Mouse (Mus musculus) C2C12 (cell line): ENCODE measurements around the gene Hps4. TPM values are rescaled to one million over a fixed set of nuclear protein-coding genes. Genes with fewer than 3 reads are reported as not detected.

Experiments used
- H3K27me3 ChIP-seq: one replicate; pipeline ENCODE4 v1.6.1; 2011; ENCODE audit not compliant: control insufficient read depth, insufficient read depth, insufficient read length
- H3K36me3 ChIP-seq: one replicate; pipeline ENCODE4 v1.6.1; 2011; ENCODE audit not compliant: control insufficient read depth, insufficient read depth
- H3K4me3 ChIP-seq: one replicate; pipeline ENCODE4 v1.5.1; 2011; ENCODE audit warnings: mild to moderate bottlenecking, control low read depth; ENCODE audit not compliant: poor library complexity, insufficient read depth, severe bottlenecking
- H3K79me2 ChIP-seq: one replicate; pipeline ENCODE4 v1.6.1; 2011; ENCODE audit not compliant: control insufficient read depth, insufficient read depth
- H3K79me3 ChIP-seq: one replicate; pipeline ENCODE4 v1.6.1; 2011; ENCODE audit warnings: low read depth, control low read depth
- H3ac ChIP-seq: one replicate; pipeline ENCODE3; 2011; ENCODE audit warnings: low read depth; ENCODE audit not compliant: control insufficient read depth, insufficient read length
- CEBPB ChIP-seq: IDR thresholded peaks from one replicate; pipeline ENCODE4 v1.6.1; 2011; ENCODE audit warnings: low read depth, mild to moderate bottlenecking, control low read depth, moderate library complexity
- CTCF ChIP-seq: IDR thresholded peaks from one replicate; pipeline ENCODE4 v1.5.1; 2011; ENCODE audit not compliant: control insufficient read depth, insufficient read depth, insufficient read length
- FOSL1 ChIP-seq: IDR thresholded peaks from one replicate; pipeline ENCODE4 v1.8.0; 2011; ENCODE audit warnings: mild to moderate bottlenecking, low read length; ENCODE audit not compliant: poor library complexity, insufficient read depth, severe bottlenecking
- MAX ChIP-seq: IDR thresholded peaks from one replicate; pipeline ENCODE4 v1.6.1; 2011; ENCODE audit warnings: mild to moderate bottlenecking, control low read depth
- MYOD1 ChIP-seq: IDR thresholded peaks from one replicate; pipeline ENCODE4 v1.6.1; 2011; ENCODE audit warnings: low read depth; ENCODE audit not compliant: control insufficient read depth, insufficient read length
- MYOG ChIP-seq: IDR thresholded peaks from one replicate; pipeline ENCODE4 v1.6.1; 2011; ENCODE audit not compliant: control insufficient read depth, insufficient read length; ENCODE audit errors: extremely low read depth
- USF1 ChIP-seq: IDR thresholded peaks from one replicate; pipeline ENCODE4 v1.6.1; 2011; ENCODE audit warnings: low read depth, mild to moderate bottlenecking, control low read depth, moderate library complexity
- polyA plus RNA-seq: library from polyadenylated mRNA; unstranded; fragments of >200 nt; fragmentation: generic; extraction: Trizol; gene quantifications from one replicate; pipeline ENCODE4 v1.2.1, GENCODE M21; 2012; ENCODE audit warnings: missing spikeins

Gene Hps4
- polyA plus RNA-seq, 1 experiment = 16.1 TPM

- no peaks in the 10 kb centered on the region for H3K27me3 ChIP-seq
- H3K4me3 ChIP-seq = no peak overlapping the region
- no peak overlapping the region for H3ac ChIP-seq
- H3K79me3 ChIP-seq = no peaks in the 10 kb centered on the region
- H3K36me3 ChIP-seq = peaks cover 29% of the 10 kb centered on the region
- TF ChIP-seq MYOD1 (no peak), MYOG (no peak), CTCF (no peak), FOSL1 (no peak), MAX (no peak), CEBPB (no peak), USF1 (no peak)
- peaks cover 18% of the 10 kb centered on the region for H3K79me2 ChIP-seq
Observed at GRCm38 (mm10) chr5:112371933-112372332, 29.1 kb downstream of the Hps4 start.

- Histone ChIP-seq H3ac (no peak overlapping the region), H3K36me3 (peaks cover 12% of the 10 kb centered on the region)
- TF ChIP-seq MAX (no peak), CTCF (no peak), MYOG (no peak), FOSL1 (no peak), MYOD1 (no peak), CEBPB (no peak)
Observed at GRCm38 (mm10) chr5:112376111-112376510, 33.2 kb downstream of the Hps4 start.

GRCm38 (mm10) chr5:112377380-112377779 lies 34.5 kb downstream of the Hps4 start:
- no peaks in the 10 kb centered on the region for H3K79me2 ChIP-seq
- peaks cover 11% of the 10 kb centered on the region for H3K36me3 ChIP-seq
- H3ac ChIP-seq = no peak overlapping the region
- H3K79me3 ChIP-seq = no peaks in the 10 kb centered on the region
- no peak for TF ChIP-seq CTCF
- no peak for TF ChIP-seq MYOD1
- TF ChIP-seq CEBPB = no peak
- no peak for TF ChIP-seq MAX
- TF ChIP-seq MYOG = no peak
- no peak for TF ChIP-seq FOSL1
- TF ChIP-seq USF1 = no peak
- H3K27me3 ChIP-seq = no peaks in the 10 kb centered on the region
- no peak overlapping the region for H3K4me3 ChIP-seq

More at GRCm38 (mm10) chr5:112376111-112376510, 33.2 kb downstream of the Hps4 start:
- no peaks in the 10 kb centered on the region for H3K79me3 ChIP-seq
- no peaks in the 10 kb centered on the region for H3K27me3 ChIP-seq
- no peaks in the 10 kb centered on the region for H3K79me2 ChIP-seq
- H3K4me3 ChIP-seq = no peak overlapping the region

- Histone ChIP-seq H3ac (no peak overlapping the region), H3K36me3 (peaks cover 11% of the 10 kb centered on the region)
Observed at GRCm38 (mm10) chr5:112378716-112379115, 35.8 kb downstream of the Hps4 start.

GRCm38 (mm10) chr5:112381154-112381553 lies 38.3 kb downstream of the Hps4 start:
- Histone ChIP-seq H3ac (no peak overlapping the region), H3K36me3 (no peaks in the 10 kb centered on the region), H3K79me3 (no peaks in the 10 kb centered on the region), H3K27me3 (no peaks in the 10 kb centered on the region), H3K79me2 (no peaks in the 10 kb centered on the region), H3K4me3 (no peak overlapping the region)
- no peak for TF ChIP-seq CTCF
- TF ChIP-seq USF1 = no peak
- no peak for TF ChIP-seq MAX
- TF ChIP-seq MYOG = no peak

More at GRCm38 (mm10) chr5:112378716-112379115, 35.8 kb downstream of the Hps4 start:
- Histone ChIP-seq H3K79me2 (no peaks in the 10 kb centered on the region), H3K4me3 (no peak overlapping the region), H3K27me3 (no peaks in the 10 kb centered on the region), H3K79me3 (no peaks in the 10 kb centered on the region)
- no peak for TF ChIP-seq MYOG
- TF ChIP-seq MYOD1 = no peak
- TF ChIP-seq FOSL1 = no peak
- TF ChIP-seq CTCF = no peak
- TF ChIP-seq CEBPB = no peak
- TF ChIP-seq USF1 = no peak
- no peak for TF ChIP-seq MAX

GRCm38 (mm10) chr5:112382042-112382441 lies 39.2 kb downstream of the Hps4 start:
- Histone ChIP-seq H3K79me2 (no peaks in the 10 kb centered on the region), H3K27me3 (no peaks in the 10 kb centered on the region), H3K36me3 (no peaks in the 10 kb centered on the region), H3K79me3 (no peaks in the 10 kb centered on the region), H3ac (no peak overlapping the region), H3K4me3 (no peak overlapping the region)
- TF ChIP-seq USF1 (no peak), FOSL1 (no peak), MYOD1 (no peak), CTCF (no peak), MYOG (no peak), CEBPB (no peak), MAX (no peak)
